Mouse (Mus musculus) liver, embryonic 13.5 days (tissue): ENCODE measurements around the gene Slpi. TPM values are rescaled to one million over a fixed set of nuclear protein-coding genes. Genes with fewer than 3 reads are reported as not detected.

ENCODE experiments used
- ATAC-seq: fragments of 200-750 bp; cut with Nextera tagmentation; 2 replicates; pipeline ENCODE4 v1.8.0; 2017; ENCODE audit warnings: low read depth, mild to moderate bottlenecking, moderate number of reproducible peaks, moderate library complexity
- DNase-seq: peaks from one replicate; pipeline ENCODE4 v3.0.0; 2022
- H3K27ac ChIP-seq: fragments of 300-500 bp; sonication (generic); 2 replicates; pipeline ENCODE4 v1.5.1; 2015; ENCODE audit warnings: moderate library complexity, mild to moderate bottlenecking, inconsistent platforms
- H3K27me3 ChIP-seq: fragments of 300-500 bp; sonication (generic); 2 replicates; pipeline ENCODE4 v1.6.1; 2015; ENCODE audit warnings: mild to moderate bottlenecking, inconsistent platforms
- H3K36me3 ChIP-seq: fragments of 300-500 bp; sonication (generic); 2 replicates; pipeline ENCODE4 v1.6.1; 2015; ENCODE audit warnings: mild to moderate bottlenecking, inconsistent platforms
- H3K4me1 ChIP-seq: fragments of 300-500 bp; sonication (generic); replicated peaks from 2 replicates; pipeline ENCODE4 v1.6.1; 2015; ENCODE audit warnings: inconsistent platforms
- H3K4me2 ChIP-seq: fragments of 300-500 bp; sonication (generic); 2 replicates; pipeline ENCODE4 v1.6.1; 2015; ENCODE audit warnings: inconsistent platforms, mild to moderate bottlenecking, moderate library complexity
- H3K4me3 ChIP-seq: fragments of 300-500 bp; sonication (generic); replicated peaks from 2 replicates; pipeline ENCODE4 v1.5.1; 2015; ENCODE audit warnings: mild to moderate bottlenecking, inconsistent platforms
- H3K9ac ChIP-seq: fragments of 300-500 bp; sonication (generic); 2 replicates; pipeline ENCODE4 v1.6.1; 2015; ENCODE audit warnings: mild to moderate bottlenecking, inconsistent platforms
- H3K9me3 ChIP-seq: fragments of 300-500 bp; sonication (generic); replicated peaks from 2 replicates; pipeline ENCODE4 v1.6.1; 2016; ENCODE audit warnings: inconsistent platforms
- WGBS: fragments of 180-500 bp; shearing (Covaris S2); methylation state at CpG from one replicate; pipeline ENCODE4 v1.1.7; 2015; ENCODE audit not compliant: insufficient replicate concordance; 5-methylcytosine and 5-hydroxymethylcytosine counted together
- polyA plus RNA-seq: library from polyadenylated mRNA; unstranded; fragments of >200 nt; fragmentation: Nextera tagmentation; extraction: Ambion mirVana; gene quantifications from 2 replicates; pipeline ENCODE4 v1.2.1, GENCODE M21; 2015

Slpi gene
- polyA plus RNA-seq, 1 experiment from 2014 or later = 20.5 TPM

DNA sequence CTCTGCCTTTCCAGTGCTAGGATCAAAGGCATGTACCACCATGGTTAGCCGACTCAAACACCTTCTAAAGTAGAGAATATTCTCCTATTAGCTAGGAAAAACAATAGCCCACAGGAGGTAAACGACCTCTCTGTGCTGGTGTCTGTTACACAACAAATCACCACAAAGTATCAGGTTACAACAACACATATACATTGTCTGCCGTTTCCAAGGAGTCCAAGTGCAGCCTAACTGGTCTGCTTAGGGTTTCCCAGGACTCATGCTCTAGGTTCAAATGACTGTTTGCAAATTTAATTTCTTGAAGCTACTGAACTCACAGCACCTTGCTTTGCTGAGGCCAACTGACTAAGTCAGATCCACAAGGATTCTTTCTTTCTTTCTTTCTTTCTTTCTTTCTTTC lies 30.6 kb upstream of the Slpi start:
- WGBS = 15% methylated on average over 3 of the region's 3 CpGs
- Histone ChIP-seq H3K36me3 (peaks cover 7% of the 10 kb centered on the region), H3K9me3 (no peaks in the 10 kb centered on the region), H3K9ac (no peak overlapping the region), H3K4me3 (no peak overlapping the region), H3K4me2 (no peak overlapping the region), H3K27ac (no peak overlapping the region), H3K4me1 (no peaks in the 10 kb centered on the region), H3K27me3 (peaks cover 3% of the 10 kb centered on the region)
- DNase-seq (no peak), ATAC-seq (no peak)

DNA sequence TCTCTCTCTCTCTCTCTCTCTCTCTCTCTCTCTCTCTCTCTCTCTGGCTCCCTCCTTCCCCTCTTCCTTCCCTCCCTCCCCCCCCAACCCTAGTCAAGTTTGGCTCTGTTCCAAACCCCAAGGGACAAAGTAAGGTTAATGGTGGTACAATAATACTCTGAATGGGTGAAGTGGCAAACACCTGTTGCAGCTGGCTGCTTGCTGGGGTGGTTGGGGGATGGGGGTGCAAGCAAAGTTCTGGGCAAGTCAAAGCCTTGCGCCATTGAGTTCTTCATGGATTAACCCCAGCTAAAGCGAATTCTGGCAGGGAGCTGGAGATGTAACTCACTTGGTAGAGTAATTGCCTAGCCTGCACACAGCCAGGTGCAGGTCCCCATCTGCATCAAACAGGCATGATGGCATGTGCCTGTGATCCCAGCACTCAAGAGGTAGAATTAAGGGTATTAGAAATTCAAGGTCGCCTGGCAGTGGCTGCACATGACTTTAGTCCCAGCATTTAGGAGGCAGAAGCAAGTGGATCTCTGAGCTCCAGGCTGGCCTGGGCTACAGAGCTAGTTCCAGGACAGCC lies 29.5 kb upstream of the Slpi start:
- Histone ChIP-seq H3K9me3 (no peaks in the 10 kb centered on the region), H3K27ac (no peak overlapping the region), H3K4me2 (no peak overlapping the region), H3K36me3 (no peaks in the 10 kb centered on the region), H3K9ac (no peak overlapping the region), H3K4me1 (no peaks in the 10 kb centered on the region), H3K4me3 (no peak overlapping the region), H3K27me3 (peaks cover 12% of the 10 kb centered on the region)
- no peak for DNase-seq
- no peak for ATAC-seq
- 29% methylated on average over 3 of the region's 3 CpGs for WGBS

DNA sequence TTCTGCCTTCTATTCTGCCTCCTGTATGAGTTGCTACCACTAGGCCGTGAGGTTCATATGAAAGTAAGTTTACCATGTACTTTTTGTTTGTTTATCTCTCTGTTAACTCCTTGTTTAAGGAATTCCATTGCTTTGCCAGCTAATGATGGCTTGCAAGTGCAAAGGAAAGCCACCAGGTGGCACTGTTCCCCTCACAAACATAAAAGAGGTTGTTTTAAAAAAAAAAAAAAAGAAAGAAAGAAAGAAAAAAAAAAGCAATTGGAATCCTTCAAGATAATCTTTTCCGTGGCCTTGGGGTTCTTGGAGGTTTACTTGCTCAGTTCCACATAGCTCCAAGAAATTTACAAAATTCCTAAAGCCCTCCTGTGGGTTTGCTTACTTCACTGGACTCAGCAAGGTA lies 28.3 kb upstream of the Slpi start:
- Histone ChIP-seq H3K27ac (no peak overlapping the region), H3K9ac (no peak overlapping the region), H3K4me2 (no peak overlapping the region), H3K4me3 (no peak overlapping the region), H3K27me3 (peaks cover 12% of the 10 kb centered on the region), H3K36me3 (no peaks in the 10 kb centered on the region), H3K9me3 (no peaks in the 10 kb centered on the region), H3K4me1 (no peaks in the 10 kb centered on the region)
- ATAC-seq (no peak), DNase-seq (no peak)
- whole genome bisulfite sequencing = 1% methylated on average over 2 of the region's 2 CpGs

DNA sequence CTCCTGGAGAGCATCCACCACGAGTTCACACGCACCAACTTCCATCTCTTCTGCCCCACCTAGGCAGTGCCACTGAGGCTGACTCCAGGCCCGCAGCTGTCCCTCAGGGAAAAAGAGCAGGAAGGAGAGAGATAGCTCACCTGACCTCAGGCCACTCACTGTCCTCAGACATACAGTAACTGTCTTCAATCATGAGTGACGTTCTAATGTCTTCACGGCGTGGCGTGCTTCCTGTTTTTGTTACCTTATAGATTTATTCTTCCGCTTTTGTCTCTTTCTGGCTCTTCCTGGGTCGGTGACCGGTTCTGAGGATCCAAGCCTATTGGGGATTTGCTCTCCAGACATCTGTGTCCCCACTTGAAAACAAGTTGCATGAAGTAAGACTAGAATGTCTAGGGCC lies 25.7 kb upstream of the Slpi start:
- Histone ChIP-seq H3K9ac (no peak overlapping the region), H3K4me2 (no peak overlapping the region), H3K36me3 (no peaks in the 10 kb centered on the region), H3K27ac (no peak overlapping the region), H3K9me3 (no peaks in the 10 kb centered on the region), H3K4me3 (no peak overlapping the region), H3K4me1 (no peaks in the 10 kb centered on the region), H3K27me3 (peaks cover 27% of the 10 kb centered on the region)
- ATAC-seq = no peak
- 53% methylated on average over 10 of the region's 10 CpGs for WGBS
- no peak for DNase-seq

DNA sequence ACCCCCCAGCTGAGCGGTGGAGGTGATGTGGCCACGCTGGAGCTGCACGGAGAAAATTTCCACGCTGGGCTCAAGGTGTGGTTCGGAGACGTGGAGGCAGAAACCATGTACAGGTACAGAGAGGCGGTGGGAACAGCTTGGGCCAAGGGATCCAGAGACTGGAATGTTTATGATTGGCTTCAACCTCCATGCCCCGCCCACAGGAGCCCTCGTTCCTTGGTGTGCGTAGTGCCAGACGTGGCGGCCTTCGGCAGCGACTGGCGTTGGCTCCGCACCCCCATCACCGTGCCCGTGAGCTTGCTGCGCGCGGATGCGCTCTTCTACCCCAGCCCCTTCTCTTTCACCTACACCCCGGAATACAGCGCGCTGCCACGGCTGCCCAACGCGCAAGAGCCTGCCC lies 25.3 kb upstream of the Slpi start:
- no peak for DNase-seq
- Histone ChIP-seq H3K4me2 (no peak overlapping the region), H3K27me3 (peaks cover 31% of the 10 kb centered on the region), H3K27ac (no peak overlapping the region), H3K4me3 (no peak overlapping the region), H3K4me1 (no peaks in the 10 kb centered on the region), H3K9me3 (no peaks in the 10 kb centered on the region), H3K36me3 (no peaks in the 10 kb centered on the region), H3K9ac (no peak overlapping the region)
- 24% methylated on average over 28 of the region's 28 CpGs for WGBS
- ATAC-seq = no peak

DNA sequence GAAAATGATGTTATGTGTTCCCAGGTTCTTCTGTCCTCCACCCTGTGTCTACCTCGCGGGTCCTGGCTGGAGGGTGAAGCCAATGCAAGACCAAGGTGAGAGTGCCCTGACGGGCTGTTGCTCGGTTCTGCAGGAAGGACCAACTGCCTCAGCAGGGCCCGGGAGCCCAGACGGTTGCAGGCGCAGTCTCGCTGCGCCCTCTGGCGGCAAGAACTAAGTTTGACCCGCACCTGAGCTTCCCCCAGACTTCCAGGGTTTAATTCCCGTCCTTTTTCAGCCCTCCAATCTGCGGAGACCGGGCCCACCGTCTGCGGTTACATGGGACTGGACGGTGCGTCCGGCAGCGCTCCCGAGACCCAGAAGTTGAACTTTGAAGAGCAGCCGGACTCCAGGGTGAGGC lies 18.8 kb upstream of the Slpi start:
- peaks cover 84% of the 10 kb centered on the region for H3K27me3 ChIP-seq
- no peak overlapping the region for H3K9ac ChIP-seq
- H3K27ac ChIP-seq = no peak overlapping the region
- H3K9me3 ChIP-seq = no peaks in the 10 kb centered on the region
- no peak overlapping the region for H3K4me3 ChIP-seq
- 2% methylated on average over 22 of the region's 22 CpGs for WGBS
- no peaks in the 10 kb centered on the region for H3K36me3 ChIP-seq
- H3K4me1 ChIP-seq = no peaks in the 10 kb centered on the region; the same call in 1 of the 2 replicates
- H3K4me2 ChIP-seq = no peak overlapping the region
- ATAC-seq (no peak), DNase-seq (no peak)

DNA sequence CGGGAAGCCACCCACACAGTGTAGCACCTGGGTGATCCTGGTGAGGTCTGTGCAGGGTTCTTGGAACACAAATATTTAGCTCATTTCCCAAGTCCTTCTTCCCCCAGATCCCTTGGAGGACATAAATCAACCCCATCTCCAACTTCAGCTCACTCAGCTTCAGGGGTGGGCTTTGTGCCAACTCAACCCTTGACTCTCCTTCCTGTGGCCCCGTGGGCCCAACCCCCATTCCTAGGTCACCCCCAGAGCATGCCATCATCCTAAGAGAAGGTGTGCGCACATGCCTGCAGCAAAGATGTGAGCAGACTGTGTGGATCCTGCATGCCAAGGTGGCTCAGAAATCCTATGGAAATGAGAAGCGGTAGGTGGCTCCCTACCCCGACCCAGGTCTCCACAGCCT lies 16.6 kb upstream of the Slpi start:
- H3K9ac ChIP-seq = no peak overlapping the region
- ATAC-seq = no peak
- H3K4me2 ChIP-seq = no peak overlapping the region
- H3K4me1 ChIP-seq = no peaks in the 10 kb centered on the region; the same call in 1 of the 2 replicates
- no peaks in the 10 kb centered on the region for H3K36me3 ChIP-seq
- no peaks in the 10 kb centered on the region for H3K9me3 ChIP-seq
- H3K27ac ChIP-seq = no peak overlapping the region
- 34% methylated on average over 5 of the region's 5 CpGs for WGBS
- H3K4me3 ChIP-seq = no peak overlapping the region
- DNase-seq = no peak
- peaks cover 98% of the 10 kb centered on the region for H3K27me3 ChIP-seq

DNA sequence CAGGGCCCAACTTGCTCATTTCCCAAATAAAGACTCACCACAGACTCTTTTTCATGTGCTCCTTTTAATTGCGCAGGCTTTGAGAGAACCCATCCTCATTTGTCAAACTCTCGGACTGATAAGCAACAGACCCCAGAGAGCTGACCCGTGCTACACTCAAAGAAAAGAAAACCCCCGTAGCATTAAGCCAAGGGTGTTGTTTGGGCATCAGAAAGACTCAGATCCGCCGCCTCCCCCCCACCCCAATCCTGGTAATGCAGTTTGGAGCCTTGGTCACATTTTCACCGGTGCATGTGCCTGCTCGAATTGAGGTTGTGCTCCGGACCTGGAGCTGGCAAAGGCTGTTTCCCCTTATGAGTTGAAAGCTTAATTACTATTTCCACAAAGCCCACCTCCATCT lies 16.2 kb upstream of the Slpi start, which contains the start of gene Matn4:
Gene Matn4, minus strand, starts transcription at position 101 of the 400 bp plus-strand sequence.
- ATAC-seq (no peak), DNase-seq (no peak)
- Histone ChIP-seq H3K4me2 (peak within 1 kb of the TSS; percentile 37), H3K4me1 (no peaks in the 10 kb centered on the region; the same call in 1 of the 2 replicates), H3K9ac (no peak within 1 kb of the TSS), H3K27ac (no peak within 1 kb of the TSS), H3K4me3 (no peak within 1 kb of the TSS; the same call in 1 of the 2 replicates), H3K27me3 (peaks cover 98% of the 10 kb centered on the region), H3K36me3 (no peaks in the 10 kb centered on the region), H3K9me3 (no peaks in the 10 kb centered on the region)
- WGBS = 12% methylated on average over 9 of the region's 9 CpGs

DNA sequence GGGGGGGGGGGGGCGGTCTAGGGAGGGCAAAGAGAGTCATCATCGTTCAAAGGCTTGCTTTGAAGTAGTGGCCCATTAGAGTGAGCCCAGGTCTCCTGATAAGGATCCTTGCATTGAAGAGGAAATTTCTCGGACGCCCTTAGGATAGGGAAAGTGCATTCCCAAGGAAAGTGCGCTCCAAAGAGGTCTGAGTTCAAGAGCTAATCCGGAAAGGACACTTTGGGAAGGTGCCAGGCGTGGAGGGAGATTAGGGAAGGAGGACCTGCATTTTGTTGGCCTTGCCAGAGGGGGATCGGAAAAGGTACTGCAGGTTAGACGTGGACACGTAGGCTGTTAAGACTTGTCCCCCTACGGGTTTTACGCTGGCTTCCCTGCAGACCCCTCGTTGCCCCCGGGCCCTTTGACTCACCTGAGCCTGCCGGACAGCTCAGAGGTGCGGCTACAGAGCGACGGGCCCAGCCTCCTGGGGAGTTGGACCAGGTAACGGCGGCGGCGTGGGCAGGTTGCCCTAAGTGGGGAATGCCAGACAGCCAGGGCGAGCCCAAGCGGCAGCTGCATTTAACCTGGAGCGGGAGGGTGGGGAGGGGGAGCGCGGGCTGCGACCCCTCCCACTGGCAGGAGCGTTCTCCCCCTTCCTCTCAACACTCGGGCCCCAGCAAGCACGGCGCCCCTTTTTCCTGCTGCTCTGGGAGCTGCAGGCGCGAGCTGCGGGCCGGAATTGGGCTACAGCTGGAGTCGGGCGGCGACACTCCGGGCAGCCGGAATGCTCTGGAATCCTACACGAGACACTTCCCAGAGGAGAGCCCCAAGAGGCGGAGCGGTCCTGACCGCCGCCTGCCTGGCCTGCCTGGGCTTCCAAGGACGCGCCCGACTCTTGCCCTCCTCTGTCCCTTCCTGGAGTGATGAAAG lies 15.4 kb upstream of the Slpi start:
- H3K36me3 ChIP-seq = no peaks in the 10 kb centered on the region
- peak overlapping the region; percentile 37 for H3K4me2 ChIP-seq
- no peak overlapping the region for H3K9ac ChIP-seq
- H3K4me3 ChIP-seq = no peak overlapping the region; the same call in 1 of the 2 replicates
- H3K9me3 ChIP-seq = no peaks in the 10 kb centered on the region
- 2% methylated on average over 49 of the region's 49 CpGs for whole genome bisulfite sequencing
- DNase-seq (no peak), ATAC-seq (no peak)
- H3K27ac ChIP-seq = no peak overlapping the region
- H3K27me3 ChIP-seq = peaks cover 99% of the 10 kb centered on the region
- no peaks in the 10 kb centered on the region; the same call in 1 of the 2 replicates for H3K4me1 ChIP-seq

DNA sequence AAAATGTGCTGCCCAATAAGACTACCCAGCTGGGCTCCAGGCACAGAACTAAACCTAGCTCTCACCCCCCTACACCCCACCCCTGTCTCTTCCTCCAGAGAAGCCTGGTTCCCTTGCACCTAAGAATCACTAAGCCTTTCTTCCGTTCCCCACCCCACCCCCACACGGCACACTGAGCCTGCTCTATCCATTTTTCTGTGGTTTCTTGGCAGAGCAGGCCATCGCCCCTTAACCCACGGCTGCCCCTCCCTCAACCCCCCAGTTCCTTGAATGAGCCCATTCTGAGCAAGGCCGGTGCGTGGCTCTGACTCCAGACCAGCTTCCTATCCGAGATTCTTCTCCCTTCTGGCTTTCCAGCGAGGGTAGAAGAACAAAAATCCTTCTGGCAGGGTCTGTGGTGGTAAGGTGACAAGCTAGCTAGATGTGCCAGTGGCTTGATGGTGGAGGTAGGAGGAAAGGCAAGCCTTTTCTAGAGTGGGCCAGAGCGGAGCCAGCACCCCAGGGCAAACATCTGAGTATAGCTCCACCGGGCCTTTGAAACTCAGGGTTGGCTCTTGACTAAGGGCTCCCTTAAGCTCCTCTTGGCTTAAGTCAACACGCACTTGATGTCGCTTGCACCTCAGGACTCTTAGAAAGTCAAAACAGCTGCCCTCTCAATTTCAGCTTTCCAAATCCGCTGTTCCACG lies 14.6 kb upstream of the Slpi start:
- H3K9ac ChIP-seq = no peak overlapping the region
- ATAC-seq = no peak
- no peak for DNase-seq
- H3K4me2 ChIP-seq = no peak overlapping the region
- no peaks in the 10 kb centered on the region for H3K36me3 ChIP-seq
- no peak overlapping the region for H3K27ac ChIP-seq
- H3K4me1 ChIP-seq = no peaks in the 10 kb centered on the region; the same call in 1 of the 2 replicates
- H3K27me3 ChIP-seq = peaks cover 98% of the 10 kb centered on the region
- no peak overlapping the region for H3K4me3 ChIP-seq
- 11% methylated on average over 14 of the region's 14 CpGs for WGBS
- H3K9me3 ChIP-seq = no peaks in the 10 kb centered on the region

DNA sequence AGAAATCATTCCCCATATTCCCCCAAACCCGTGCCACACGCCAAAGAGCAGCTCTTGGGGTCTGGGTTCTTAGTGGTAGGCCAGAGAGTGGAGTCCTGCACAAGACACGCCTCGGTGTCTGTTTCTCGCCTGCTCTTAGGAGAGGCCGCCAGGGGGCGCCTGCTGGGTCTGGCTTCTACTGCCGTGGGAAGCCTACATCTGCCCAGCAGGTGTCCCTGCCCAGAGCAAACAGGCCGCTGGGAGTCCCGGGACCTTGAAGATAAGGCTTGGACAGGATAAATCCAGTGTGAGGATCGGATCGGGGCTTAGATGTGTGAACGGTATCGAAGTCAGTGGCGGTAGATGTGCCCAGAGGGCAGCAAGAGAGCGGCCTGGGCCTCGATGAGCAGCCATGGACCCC lies 14.0 kb upstream of the Slpi start, which contains the start of gene Rbpjl:
Gene Rbpjl, plus strand, starts transcription at position 236 of the 400 bp plus-strand sequence.
- H3K9ac ChIP-seq = no peak within 1 kb of the TSS
- no peak within 1 kb of the TSS for H3K4me2 ChIP-seq
- DNase-seq = peak; percentile 17
- peaks cover 92% of the 10 kb centered on the region for H3K27me3 ChIP-seq
- H3K4me3 ChIP-seq = no peak within 1 kb of the TSS
- WGBS = 8% methylated on average over 17 of the region's 17 CpGs
- no peak within 1 kb of the TSS for H3K27ac ChIP-seq
- no peaks in the 10 kb centered on the region; the same call in 1 of the 2 replicates for H3K4me1 ChIP-seq
- no peaks in the 10 kb centered on the region for H3K36me3 ChIP-seq
- peak; percentile 36; the same call in 1 of the 2 replicates for ATAC-seq
- H3K9me3 ChIP-seq = peaks cover 3% of the 10 kb centered on the region; the same call in 1 of the 2 replicates
